Mouse (Mus musculus): ENCODE measurements around the gene Hist4h4.
A peak's percentile ranks its signal among the peaks of the same experiment; 100 is the strongest.

The Hist4h4 gene

DNA sequence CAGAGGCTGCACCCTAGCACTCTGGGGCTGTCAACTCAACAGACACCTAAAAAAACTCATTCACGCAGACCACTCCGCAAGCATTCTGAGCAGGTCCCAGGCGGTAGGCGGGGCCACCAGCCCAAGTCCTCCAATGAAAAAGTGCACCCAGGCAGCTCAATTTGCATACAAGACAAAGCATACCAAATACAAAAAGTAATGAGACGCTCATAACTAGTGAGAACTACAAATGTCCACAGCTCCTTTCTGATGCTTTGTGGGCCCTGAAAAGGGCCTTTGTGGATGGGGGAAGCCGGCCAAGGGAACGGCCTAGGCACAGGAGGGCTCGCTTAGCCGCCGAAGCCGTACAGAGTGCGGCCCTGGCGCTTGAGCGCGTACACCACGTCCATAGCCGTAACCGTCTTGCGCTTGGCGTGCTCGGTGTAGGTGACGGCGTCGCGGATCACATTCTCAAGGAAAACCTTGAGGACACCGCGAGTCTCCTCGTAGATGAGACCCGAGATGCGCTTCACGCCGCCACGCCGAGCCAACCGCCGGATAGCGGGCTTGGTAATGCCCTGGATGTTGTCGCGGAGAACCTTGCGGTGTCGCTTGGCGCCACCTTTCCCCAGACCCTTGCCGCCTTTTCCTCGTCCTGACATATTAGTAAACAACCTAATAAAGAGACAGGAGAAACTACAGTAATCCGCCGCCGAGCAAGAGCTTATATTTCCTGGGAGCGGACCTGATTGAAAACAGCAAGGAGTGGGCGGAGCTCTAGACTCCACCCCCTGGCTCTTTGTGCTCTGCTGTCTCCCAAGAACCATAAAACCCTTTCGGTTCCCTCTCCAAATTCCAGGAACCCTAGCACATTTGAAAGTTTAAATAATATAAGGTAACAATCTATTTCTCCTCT, at the start of gene Hist4h4:
Hist4h4 (minus strand) TSS at position 677 of the 895 bp plus-strand sequence.
- peak; percentile 95 to 98 for DNase-seq (ENCODE audit: low spot score in 2 of 2)

DNA sequence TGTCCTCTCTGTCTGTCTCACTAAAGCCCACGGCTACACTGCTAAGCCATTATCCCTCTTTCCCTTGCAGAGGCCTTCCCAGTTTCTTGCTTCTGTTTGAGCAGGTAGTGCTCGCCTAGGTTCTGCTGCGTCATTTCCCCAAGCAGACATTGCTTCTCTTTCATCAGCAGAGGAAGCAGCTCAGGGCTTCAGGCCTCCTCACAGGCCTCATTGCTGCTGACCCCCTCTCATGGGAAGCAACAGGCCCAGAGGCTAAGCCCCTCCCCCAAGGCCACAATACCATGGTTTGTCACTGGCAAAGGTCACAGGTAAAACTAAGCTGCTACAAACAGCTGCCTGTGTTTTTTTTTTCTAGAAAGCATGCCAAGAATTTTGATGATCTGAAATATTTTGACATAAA, 48.5 kb upstream of the Hist4h4 start:
- DNase-seq (ENCODE audit: low spot score in 2 of 2): no peak

GRCm38 (mm10) chr6:136852348-136852747, 48.1 kb upstream of the Hist4h4 start:
- no peak for DNase-seq (ENCODE audit: low spot score in 2 of 2)

GRCm38 (mm10) chr6:136850267-136850666, 46.1 kb upstream of the Hist4h4 start:
- no peak for DNase-seq (ENCODE audit: low spot score in 2 of 2)

DNA sequence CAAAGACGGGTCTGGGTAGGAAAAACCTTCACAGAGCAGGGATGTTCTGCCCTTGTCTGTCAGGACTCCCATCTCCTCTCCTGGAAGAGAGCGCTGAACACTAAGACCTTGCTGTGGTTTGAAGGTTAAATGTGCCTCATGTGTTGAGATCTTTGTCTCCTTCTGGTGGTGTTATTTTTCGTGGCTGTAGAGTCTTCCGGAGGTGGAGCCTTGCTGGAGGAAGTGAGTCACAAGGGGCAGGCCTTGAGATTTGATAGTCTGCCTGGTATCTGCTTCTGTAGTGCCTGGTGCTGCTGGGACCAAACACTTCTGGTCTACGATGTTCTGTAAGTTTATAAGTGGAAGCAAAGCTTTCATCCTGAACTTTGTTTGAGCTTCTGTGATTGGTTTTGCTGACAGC, 44.8 kb upstream of the Hist4h4 start:
- DNase-seq (ENCODE audit: low spot score in 2 of 2): no peak

- no peak for DNase-seq (ENCODE audit: low spot score in 2 of 2)
Measured at GRCm38 (mm10) chr6:136848399-136848798, 44.2 kb upstream of the Hist4h4 start.

- DNase-seq (ENCODE audit: low spot score in 2 of 2): peak; percentile 61 to 76
Measured at GRCm38 (mm10) chr6:136847790-136848189, 43.6 kb upstream of the Hist4h4 start.

DNA sequence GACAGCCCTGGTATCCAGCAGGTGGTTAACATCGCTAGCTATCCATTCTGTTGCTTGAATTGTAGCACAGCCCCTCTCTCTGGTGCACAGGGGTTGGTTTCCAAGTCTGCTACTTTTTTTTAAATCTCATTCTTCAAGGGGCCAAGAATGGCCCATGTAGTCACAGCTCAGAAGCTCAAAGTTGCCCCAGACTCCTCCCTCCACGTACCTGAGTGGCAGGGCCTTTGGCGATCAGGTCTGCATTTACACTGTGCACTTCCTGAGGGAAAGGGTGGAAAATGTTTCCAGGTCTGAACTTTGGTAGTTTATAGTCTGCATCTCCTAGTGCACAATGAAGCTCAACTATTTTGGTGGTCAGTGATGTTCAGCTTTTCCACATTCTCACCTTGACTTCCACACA, 43.1 kb upstream of the Hist4h4 start:
- no peak for DNase-seq (ENCODE audit: low spot score in 2 of 2)

- no peak for DNase-seq (ENCODE audit: low spot score in 2 of 2)
Measured at GRCm38 (mm10) chr6:136845706-136846480, 41.7 kb upstream of the Hist4h4 start.

- no peak for DNase-seq (ENCODE audit: low spot score in 2 of 2)
Measured at GRCm38 (mm10) chr6:136844903-136845302, 40.7 kb upstream of the Hist4h4 start.

DNA sequence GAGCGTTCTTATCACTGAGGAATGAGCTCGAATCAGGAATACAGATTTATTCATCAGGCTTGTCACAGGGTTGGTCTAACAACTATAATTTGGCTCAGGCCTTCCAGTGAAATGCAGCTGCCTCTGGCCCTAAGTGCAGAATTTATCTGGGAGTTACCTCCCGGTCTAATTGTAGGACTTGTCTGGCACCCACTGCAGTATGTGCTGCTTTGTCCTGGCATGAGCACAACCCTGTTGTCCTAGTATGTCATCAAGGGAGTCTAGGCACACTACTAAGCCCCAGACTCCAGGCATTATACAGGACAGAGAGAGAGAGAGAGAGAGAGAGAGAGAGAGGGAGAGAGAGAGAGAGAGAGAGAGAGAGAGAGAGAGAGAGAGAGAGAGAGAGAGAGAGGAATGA, 33.1 kb upstream of the Hist4h4 start:
- no peak for DNase-seq (ENCODE audit: low spot score in 2 of 2)

DNA sequence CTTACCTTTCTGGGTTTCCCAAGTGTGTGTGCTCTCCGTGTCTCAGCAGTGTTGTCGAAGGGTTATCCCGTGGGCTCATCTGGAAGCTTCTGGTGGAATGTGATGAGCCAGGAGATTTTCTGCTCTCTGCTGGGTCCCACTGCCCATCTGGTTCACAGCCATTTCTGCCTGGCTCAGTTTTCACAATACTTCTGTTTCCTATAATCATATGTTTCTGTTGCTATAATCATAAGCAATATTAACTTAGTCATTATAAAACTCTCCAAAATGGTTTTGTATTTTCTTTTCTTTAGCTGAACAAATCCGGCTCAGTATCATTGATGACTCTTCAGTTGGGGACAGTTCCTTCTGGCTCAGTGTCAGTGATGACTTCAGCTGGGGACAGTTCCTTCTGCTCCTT, 31.1 kb upstream of the Hist4h4 start, which contains the start of gene Smco3:
Smco3 (minus strand) TSS at position 101 of the 400 bp plus-strand sequence.
- no peak for DNase-seq (ENCODE audit: low spot score in 2 of 2)

DNA sequence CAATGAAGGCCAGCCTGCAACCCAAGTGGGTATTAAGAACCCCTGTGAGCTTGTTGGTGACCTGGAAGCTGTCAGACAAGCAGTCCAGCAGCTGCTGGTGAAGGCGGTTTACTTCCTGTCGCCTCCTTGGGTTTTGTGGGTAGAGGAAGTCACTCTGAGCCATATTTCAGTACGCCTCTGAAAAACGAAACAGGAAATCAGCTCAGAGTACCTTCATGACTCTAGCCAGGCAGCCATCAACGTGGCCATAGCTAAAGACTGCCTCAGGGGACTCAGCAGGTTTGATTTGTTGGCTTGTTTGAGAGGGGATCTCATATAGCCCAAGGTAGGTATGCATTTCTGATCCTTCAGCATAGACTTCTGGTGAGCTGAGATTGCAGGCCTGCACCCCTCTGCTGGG, 27.5 kb upstream of the Hist4h4 start:
- DNase-seq (ENCODE audit: low spot score in 2 of 2): no peak

DNA sequence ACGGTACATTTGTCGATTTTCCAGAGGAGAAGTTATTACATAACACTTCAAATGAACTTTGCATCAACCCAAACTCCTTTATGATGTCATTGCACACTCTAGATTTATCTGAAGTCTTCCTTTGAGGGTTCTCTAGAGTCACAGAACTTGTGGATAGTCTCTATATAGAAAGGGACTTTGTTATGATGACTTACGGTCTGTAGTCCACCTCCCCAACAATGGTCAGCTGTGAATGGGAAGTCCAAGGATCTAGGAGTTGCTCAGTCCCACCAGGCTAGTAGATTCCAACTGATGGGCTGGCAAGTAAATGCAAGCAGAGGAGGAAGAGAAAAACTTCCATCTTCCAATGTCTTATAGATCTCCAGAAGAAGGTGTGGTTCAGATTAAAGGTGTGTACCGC, 24.5 kb upstream of the Hist4h4 start:
- no peak for DNase-seq (ENCODE audit: low spot score in 2 of 2)

- DNase-seq (ENCODE audit: low spot score in 2 of 2): peak; percentile 85 to 92
Measured at GRCm38 (mm10) chr6:136827881-136828561, 23.8 kb upstream of the Hist4h4 start, which contains the start of gene Wbp11. Gene Wbp11, minus strand, starts transcription at chr6:136828233.

DNA sequence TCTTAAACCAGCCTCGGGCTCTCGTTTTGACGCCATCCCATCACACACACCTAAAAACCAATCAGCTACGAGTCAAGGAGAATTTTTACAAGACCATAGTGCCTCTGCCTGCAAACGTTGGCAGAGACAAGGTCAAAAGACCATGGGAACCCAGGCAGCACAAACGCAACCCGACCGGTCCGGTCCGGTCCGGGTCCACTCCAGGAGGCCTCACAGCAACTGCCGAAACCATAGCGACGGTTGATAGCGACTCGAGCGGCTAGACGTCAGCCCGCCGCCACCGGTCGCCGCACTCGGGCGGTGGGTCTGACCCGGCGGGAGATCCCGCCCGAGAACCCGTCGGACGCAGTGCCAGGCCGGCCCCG, 23.3 kb upstream of the Hist4h4 start, which contains the start of gene BC049715:
BC049715 (plus strand) TSS at position 111 of the 365 bp plus-strand sequence.
- no peak for DNase-seq (ENCODE audit: low spot score in 2 of 2)

- DNase-seq (ENCODE audit: low spot score in 2 of 2): no peak
Measured at GRCm38 (mm10) chr6:136827116-136827515, 22.9 kb upstream of the Hist4h4 start.

DNA sequence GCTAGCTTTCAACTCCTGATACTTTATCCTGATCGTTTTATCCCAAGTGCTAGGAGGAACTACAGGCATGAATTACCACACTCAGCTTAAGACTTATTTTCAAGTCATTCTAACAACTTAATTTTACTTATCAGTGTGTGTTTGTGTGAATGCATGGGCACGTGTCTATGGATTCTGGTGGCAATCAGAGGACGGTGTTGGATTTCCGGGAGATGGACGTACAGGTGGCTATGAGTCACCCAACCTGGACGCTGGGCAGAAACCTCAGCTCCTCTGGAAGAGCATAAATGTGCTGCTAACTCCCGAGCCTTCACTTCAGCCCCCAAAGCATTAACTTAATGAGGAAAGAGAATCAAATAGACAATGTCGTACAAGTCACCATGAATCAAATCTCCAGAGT, 20.8 kb upstream of the Hist4h4 start:
- no peak for DNase-seq (ENCODE audit: low spot score in 2 of 2)

- no peak for DNase-seq (ENCODE audit: low spot score in 2 of 2)
Measured at GRCm38 (mm10) chr6:136821086-136821485, 16.9 kb upstream of the Hist4h4 start.

- DNase-seq (ENCODE audit: low spot score in 2 of 2): no peak
Measured at GRCm38 (mm10) chr6:136820381-136820780, 16.2 kb upstream of the Hist4h4 start.

GRCm38 (mm10) chr6:136817549-136817948, 13.3 kb upstream of the Hist4h4 start:
- DNase-seq (ENCODE audit: low spot score in 2 of 2): no peak

DNA sequence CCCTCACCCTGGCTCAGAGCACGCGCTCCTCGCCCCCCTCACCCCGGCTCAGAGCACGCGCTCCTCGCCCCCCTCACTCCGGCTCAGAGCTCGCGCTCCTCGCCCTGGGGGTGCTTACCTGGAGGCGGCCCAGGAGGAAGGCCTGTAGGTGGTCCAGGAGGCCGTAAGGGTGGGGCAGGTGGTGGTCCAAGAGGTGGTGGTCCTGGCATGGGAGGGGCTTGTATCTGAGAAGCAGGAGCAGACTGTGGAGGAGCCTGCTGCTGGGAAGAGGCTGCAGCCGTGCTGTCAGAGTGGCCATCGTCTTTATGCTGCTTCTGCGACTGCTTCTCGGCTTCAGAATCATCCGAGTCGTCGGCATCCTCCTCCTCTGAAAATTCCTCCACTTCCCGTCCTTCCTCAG, 12.6 kb upstream of the Hist4h4 start:
- no peak for DNase-seq (ENCODE audit: low spot score in 2 of 2)
